Mouse (Mus musculus) forebrain, embryonic 10.5 days (tissue): ENCODE measurements around the gene Nav2. TPM values are rescaled to one million over a fixed set of nuclear protein-coding genes. Genes with fewer than 3 reads are reported as not detected.
A peak's percentile ranks its signal among the peaks of the same experiment; 100 is the strongest.

Source experiments
- DNase-seq: peaks from one replicate; pipeline ENCODE4 v3.0.0-alpha.2; 2017; ENCODE audit warnings: low spot score; ENCODE audit errors: extremely low spot score
- H3K27ac ChIP-seq: fragments of 300-500 bp; sonication (generic); 2 replicates; pipeline ENCODE4 v1.5.1; 2016; ENCODE audit warnings: mild to moderate bottlenecking
- H3K27me3 ChIP-seq: fragments of 300-500 bp; sonication (generic); 2 replicates; pipeline ENCODE4 v1.6.1; 2016; ENCODE audit warnings: mild to moderate bottlenecking; ENCODE audit not compliant: poor library complexity, severe bottlenecking
- H3K36me3 ChIP-seq: fragments of 300-500 bp; sonication (generic); replicated peaks from 2 replicates; pipeline ENCODE4 v1.6.1; 2016; ENCODE audit warnings: mild to moderate bottlenecking, moderate library complexity
- H3K4me1 ChIP-seq: fragments of 300-500 bp; sonication (generic); 2 replicates; pipeline ENCODE4 v1.6.1; 2016
- H3K4me3 ChIP-seq: fragments of 300-500 bp; sonication (generic); 2 replicates; pipeline ENCODE4 v1.5.1; 2016; ENCODE audit warnings: mild to moderate bottlenecking, moderate library complexity
- H3K9me3 ChIP-seq: fragments of 300-500 bp; sonication (generic); 2 replicates; pipeline ENCODE4 v1.6.1; 2016; ENCODE audit warnings: mild to moderate bottlenecking, moderate library complexity
- WGBS: fragments of 180-500 bp; shearing (Covaris S2); methylation state at CpG from one replicate; pipeline ENCODE4 v1.1.7; 2016; 5-methylcytosine and 5-hydroxymethylcytosine counted together
- polyA plus RNA-seq: library from polyadenylated mRNA; unstranded; fragments of >200 nt; fragmentation: Nextera tagmentation; extraction: Ambion mirVana; gene quantifications from 2 replicates; pipeline ENCODE4 v1.2.1, GENCODE M21; 2016

Nav2 gene
- polyA plus RNA-seq, 1 experiment from 2014 or later = 6.1 TPM

DNA sequence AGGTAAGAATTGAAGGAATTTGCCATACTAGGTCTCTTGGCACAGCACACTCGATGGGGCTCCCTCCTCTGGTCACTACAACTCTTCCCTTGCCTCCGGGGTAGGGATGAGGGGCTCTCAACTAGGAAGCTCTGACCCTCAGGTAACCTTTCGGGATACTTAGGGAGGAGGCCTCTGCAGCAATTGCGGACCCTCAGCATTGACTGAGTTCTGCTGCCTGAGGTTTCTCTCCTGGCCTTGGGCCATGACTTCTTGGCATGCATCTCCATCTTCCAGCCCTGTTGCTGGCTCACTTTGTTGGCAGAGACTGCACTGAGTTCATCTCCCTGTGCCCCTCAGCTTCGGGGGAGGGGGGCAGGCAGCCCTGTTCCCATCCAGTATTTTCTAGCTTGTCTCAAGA is 650.4 kb downstream of the Nav2 start:
- Histone ChIP-seq H3K27me3 (no peaks in the 10 kb centered on the region), H3K4me1 (peaks cover 6% of the 10 kb centered on the region), H3K27ac (no peak overlapping the region), H3K9me3 (no peaks in the 10 kb centered on the region), H3K36me3 (0 out of 2 replicates have a peak, but pooled peaks cover 9% of the 10 kb centered on the region), H3K4me3 (no peak overlapping the region)
- DNase-seq = no peak
- WGBS = 88% methylated on average over 5 of the region's 5 CpGs

GRCm38 (mm10) chr7:49560012-49560411 is 651.5 kb downstream of the Nav2 start:
- Histone ChIP-seq H3K36me3 (0 out of 2 replicates have a peak, but pooled peaks cover 6% of the 10 kb centered on the region), H3K27ac (no peak overlapping the region), H3K4me3 (no peak overlapping the region), H3K4me1 (peaks cover 3% of the 10 kb centered on the region; the same call in 1 of the 2 replicates), H3K27me3 (no peaks in the 10 kb centered on the region), H3K9me3 (no peaks in the 10 kb centered on the region)
- no peak for DNase-seq
- 69% methylated on average over 4 of the region's 4 CpGs for WGBS

DNA sequence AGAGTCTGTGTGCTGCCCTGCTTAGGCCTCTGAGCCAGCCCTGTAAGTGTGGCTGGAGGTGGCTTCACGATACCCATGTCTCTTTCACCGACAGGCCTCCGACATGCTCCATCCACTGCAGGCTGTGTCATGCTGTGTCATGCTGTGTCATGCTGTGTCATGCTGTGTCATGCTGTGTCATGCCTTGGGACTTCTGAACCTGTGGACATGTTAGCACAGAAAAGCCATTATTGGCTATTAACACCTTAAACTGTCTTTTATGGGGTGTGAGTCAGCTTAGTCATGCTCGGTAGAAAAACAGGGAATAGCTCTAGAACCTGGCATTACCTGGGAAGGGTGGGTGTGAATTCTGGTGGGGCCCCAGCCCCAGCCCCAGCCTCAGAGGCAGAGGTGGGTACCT is 653.9 kb downstream of the Nav2 start:
- Histone ChIP-seq H3K4me3 (no peak overlapping the region), H3K9me3 (no peaks in the 10 kb centered on the region), H3K4me1 (peaks cover 5% of the 10 kb centered on the region), H3K36me3 (0 out of 2 replicates have a peak, but pooled peaks cover 8% of the 10 kb centered on the region), H3K27ac (no peak overlapping the region), H3K27me3 (no peaks in the 10 kb centered on the region)
- WGBS = 96% methylated on average over 4 of the region's 4 CpGs
- DNase-seq = no peak

GRCm38 (mm10) chr7:49562851-49563250 is 654.3 kb downstream of the Nav2 start:
- no peak overlapping the region for H3K27ac ChIP-seq
- no peak for DNase-seq
- H3K27me3 ChIP-seq = no peaks in the 10 kb centered on the region
- peaks cover 5% of the 10 kb centered on the region for H3K4me1 ChIP-seq
- 0 out of 2 replicates have a peak, but pooled peaks cover 8% of the 10 kb centered on the region for H3K36me3 ChIP-seq
- 89% methylated on average over 8 of the region's 8 CpGs for WGBS
- no peaks in the 10 kb centered on the region for H3K9me3 ChIP-seq
- H3K4me3 ChIP-seq = no peak overlapping the region

DNA sequence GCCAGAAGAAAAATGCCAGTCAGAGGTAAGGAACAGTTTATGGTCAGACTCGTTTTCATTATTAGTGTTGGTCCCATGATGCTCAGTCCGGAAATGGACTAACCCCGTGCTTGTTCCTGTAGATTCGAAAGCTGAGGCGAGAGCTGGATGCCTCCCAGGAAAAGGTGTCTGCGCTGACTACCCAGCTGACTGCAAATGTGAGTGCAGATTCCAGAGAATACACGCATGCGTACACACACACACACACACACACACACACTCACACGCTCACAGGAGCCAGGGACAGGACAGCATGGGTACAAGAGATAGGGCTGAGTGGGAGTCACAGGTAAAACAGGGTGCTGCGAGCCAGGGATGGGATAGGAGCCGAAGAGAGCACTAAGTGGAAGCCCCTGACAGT is 656.6 kb downstream of the Nav2 start:
- peaks cover 5% of the 10 kb centered on the region for H3K4me1 ChIP-seq
- WGBS = 93% methylated on average over 11 of the region's 11 CpGs

GRCm38 (mm10) chr7:49565798-49566197 is 657.3 kb downstream of the Nav2 start:
- Histone ChIP-seq H3K4me3 (no peak overlapping the region), H3K4me1 (peaks cover 5% of the 10 kb centered on the region), H3K27ac (no peak overlapping the region), H3K36me3 (0 out of 2 replicates have a peak, but pooled peaks cover 2% of the 10 kb centered on the region), H3K9me3 (no peaks in the 10 kb centered on the region), H3K27me3 (no peaks in the 10 kb centered on the region)
- 91% methylated on average over 11 of the region's 11 CpGs for WGBS
- no peak for DNase-seq

More for the DNA sequence above, 656.6 kb downstream of the Nav2 start:
- H3K9me3 ChIP-seq = no peaks in the 10 kb centered on the region
- H3K27me3 ChIP-seq = no peaks in the 10 kb centered on the region
- H3K27ac ChIP-seq = no peak overlapping the region
- H3K36me3 ChIP-seq = 0 out of 2 replicates have a peak, but pooled peaks cover 2% of the 10 kb centered on the region
- no peak overlapping the region for H3K4me3 ChIP-seq
- no peak for DNase-seq

DNA sequence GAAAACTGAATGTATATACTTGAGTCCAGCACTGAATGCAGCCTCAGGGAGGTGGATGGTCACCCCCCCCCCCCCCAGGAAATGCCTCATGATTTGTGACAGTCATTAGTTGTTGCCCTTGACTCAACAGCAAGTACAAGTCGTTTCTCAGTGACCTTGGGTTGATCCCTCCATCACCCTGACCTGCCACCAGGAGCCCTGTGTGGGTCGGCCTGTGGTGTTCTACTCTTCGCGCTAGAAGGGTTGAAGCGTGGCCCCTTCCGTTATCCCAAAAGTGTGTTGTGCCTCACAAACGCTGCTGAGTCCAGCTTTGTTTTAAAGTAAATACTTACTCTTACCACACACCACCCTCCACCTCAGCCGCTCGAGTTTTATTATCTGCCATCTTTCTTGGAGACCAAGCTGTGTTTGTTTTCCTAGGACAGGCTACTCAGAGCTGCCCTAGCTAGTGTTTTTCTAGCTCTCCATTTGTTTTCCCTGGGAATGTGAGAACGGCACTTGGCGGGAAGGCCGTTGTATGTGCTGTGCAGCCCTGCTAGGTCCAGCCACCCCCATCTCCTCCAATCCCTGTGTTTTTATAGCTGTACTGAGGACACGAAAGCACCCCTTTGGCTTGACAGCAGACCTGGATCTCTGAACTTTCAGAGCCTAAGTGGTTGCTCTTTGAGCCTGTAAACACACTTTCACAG is 659.0 kb downstream of the Nav2 start:
- H3K4me3 ChIP-seq = no peak overlapping the region
- no peaks in the 10 kb centered on the region for H3K27me3 ChIP-seq
- H3K4me1 ChIP-seq = peaks cover 5% of the 10 kb centered on the region
- WGBS = 84% methylated on average over 13 of the region's 13 CpGs
- no peak overlapping the region for H3K27ac ChIP-seq
- no peak for DNase-seq
- H3K36me3 ChIP-seq = peaks cover 5% of the 10 kb centered on the region; the same call in 1 of the 2 replicates
- H3K9me3 ChIP-seq = no peaks in the 10 kb centered on the region

GRCm38 (mm10) chr7:49569646-49570045 is 661.1 kb downstream of the Nav2 start:
- Histone ChIP-seq H3K27ac (no peak overlapping the region), H3K4me3 (no peak overlapping the region), H3K9me3 (no peaks in the 10 kb centered on the region), H3K36me3 (peaks cover 5% of the 10 kb centered on the region; the same call in 1 of the 2 replicates), H3K27me3 (no peaks in the 10 kb centered on the region), H3K4me1 (peaks cover 5% of the 10 kb centered on the region)
- DNase-seq = no peak
- 91% methylated on average over 7 of the region's 7 CpGs for WGBS

DNA sequence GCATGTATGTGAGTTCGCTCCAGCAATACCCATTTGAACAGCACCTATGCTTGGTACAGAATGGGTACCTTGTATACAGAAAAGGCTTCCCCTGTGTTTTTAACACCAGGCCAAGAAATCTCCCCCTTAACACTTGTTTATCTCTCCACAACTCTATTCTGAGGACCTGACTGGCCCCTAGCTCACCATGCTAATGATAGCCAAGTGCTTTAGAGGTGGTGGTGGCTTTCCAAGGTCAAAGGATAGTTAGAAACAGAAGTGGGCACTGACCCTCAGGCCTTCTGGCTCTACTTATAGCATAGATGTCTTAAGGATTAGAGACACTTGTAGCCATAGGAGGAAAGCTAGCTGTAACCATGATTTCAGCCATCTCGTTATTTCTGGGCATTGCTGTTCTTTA is 663.1 kb downstream of the Nav2 start:
- no peaks in the 10 kb centered on the region for H3K9me3 ChIP-seq
- no peak overlapping the region for H3K4me3 ChIP-seq
- H3K27ac ChIP-seq = no peak overlapping the region
- peaks cover 6% of the 10 kb centered on the region; the same call in 1 of the 2 replicates for H3K4me1 ChIP-seq
- WGBS = 88% methylated on average over 2 of the region's 2 CpGs
- no peak for DNase-seq
- H3K27me3 ChIP-seq = no peaks in the 10 kb centered on the region
- H3K36me3 ChIP-seq = peaks cover 10% of the 10 kb centered on the region

- peaks cover 19% of the 10 kb centered on the region for H3K36me3 ChIP-seq
- 88% methylated on average over 9 of the region's 9 CpGs for WGBS
- H3K27me3 ChIP-seq = no peaks in the 10 kb centered on the region
- H3K9me3 ChIP-seq = no peaks in the 10 kb centered on the region
- H3K4me1 ChIP-seq = peaks cover 6% of the 10 kb centered on the region; the same call in 1 of the 2 replicates
- H3K27ac ChIP-seq = 0 out of 2 replicates have a peak overlapping the region, but pooled peaks have one; percentile 17
- no peak overlapping the region for H3K4me3 ChIP-seq
- no peak for DNase-seq
Measured at GRCm38 (mm10) chr7:49575226-49575625, 666.7 kb downstream of the Nav2 start.

DNA sequence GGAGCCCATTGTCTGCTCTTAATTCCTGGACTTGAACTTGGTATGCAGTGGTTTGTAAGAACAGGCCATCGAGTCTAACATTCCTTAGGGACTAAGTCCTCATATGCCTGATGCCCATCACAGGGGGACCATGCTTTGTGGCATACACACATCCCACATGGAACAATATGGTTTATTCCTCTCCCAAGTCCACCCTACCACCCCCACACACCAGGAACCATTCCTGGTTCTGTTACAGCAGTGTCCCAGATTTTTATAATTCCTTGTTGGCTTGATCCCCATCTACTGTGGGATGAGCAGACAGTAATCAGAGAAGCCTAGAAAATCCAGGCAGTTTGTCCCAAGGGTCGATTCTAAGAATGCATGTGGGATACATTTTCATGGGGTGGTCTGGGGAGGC is 668.6 kb downstream of the Nav2 start:
- peaks cover 16% of the 10 kb centered on the region for H3K36me3 ChIP-seq

DNA sequence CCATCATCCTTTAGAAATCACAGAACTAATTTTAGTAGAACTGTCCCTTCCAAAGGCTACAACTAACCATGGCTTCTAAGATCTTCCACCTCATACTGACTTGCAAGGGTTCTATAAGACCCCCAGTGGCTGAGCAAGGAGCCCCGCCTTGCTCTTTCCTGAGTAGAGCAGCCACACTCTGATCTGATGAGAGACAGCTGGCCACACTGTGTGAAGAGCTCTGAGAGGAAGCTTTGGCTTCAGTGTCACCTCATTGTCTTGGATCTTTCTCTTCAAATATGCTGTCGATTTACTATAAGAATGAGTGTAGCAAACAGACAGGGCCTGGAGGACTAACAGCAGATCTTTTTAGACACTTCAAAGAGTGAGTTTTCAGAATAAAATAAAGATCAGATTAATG is 673.4 kb downstream of the Nav2 start:
- Histone ChIP-seq H3K4me1 (no peaks in the 10 kb centered on the region), H3K9me3 (no peaks in the 10 kb centered on the region), H3K4me3 (no peak overlapping the region), H3K27me3 (no peaks in the 10 kb centered on the region), H3K27ac (no peak overlapping the region), H3K36me3 (peaks cover 15% of the 10 kb centered on the region)
- DNase-seq = no peak
- WGBS = 90% methylated on average over 2 of the region's 2 CpGs

More for the DNA sequence above, 668.6 kb downstream of the Nav2 start:
- WGBS = 88% methylated on average over 2 of the region's 2 CpGs
- DNase-seq = no peak
- no peaks in the 10 kb centered on the region for H3K9me3 ChIP-seq
- no peaks in the 10 kb centered on the region for H3K27me3 ChIP-seq
- no peak overlapping the region for H3K4me3 ChIP-seq
- peaks cover 6% of the 10 kb centered on the region; the same call in 1 of the 2 replicates for H3K4me1 ChIP-seq
- H3K27ac ChIP-seq = no peak overlapping the region

DNA sequence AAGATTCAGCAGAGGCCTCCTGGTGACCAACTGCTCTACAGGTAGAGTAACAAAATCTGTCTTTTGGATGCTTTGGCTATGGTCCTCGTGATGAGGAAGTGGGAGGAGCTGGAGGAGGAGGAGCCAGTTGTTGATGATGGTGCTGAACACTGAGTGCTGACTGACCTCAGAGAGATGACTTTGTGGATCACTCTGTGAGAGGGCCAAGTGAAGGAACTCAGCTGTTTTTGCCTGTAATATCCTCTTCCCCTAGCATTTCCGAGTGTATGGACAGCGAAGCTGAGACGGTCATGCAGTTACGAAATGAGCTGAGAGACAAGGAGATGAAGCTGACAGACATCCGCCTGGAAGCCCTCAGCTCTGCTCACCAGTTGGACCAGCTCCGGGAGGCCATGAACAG is 674.0 kb downstream of the Nav2 start:
- Histone ChIP-seq H3K9me3 (no peaks in the 10 kb centered on the region), H3K4me1 (no peaks in the 10 kb centered on the region), H3K36me3 (peaks cover 13% of the 10 kb centered on the region), H3K27ac (no peak overlapping the region), H3K27me3 (no peaks in the 10 kb centered on the region), H3K4me3 (no peak overlapping the region)
- DNase-seq = no peak
- WGBS = 89% methylated on average over 7 of the region's 7 CpGs
